Mouse (Mus musculus): ENCODE measurements around the gene Fap. TPM values are rescaled to one million over a fixed set of nuclear protein-coding genes. Genes with fewer than 3 reads are reported as not detected.

Fap gene
- polyA plus RNA-seq, 1 experiment = not detected

- no peak for TF ChIP-seq FLI1 (IDR thresholded peaks at IDR 0.05; ENCODE audit: low read length)
- no peak for TF ChIP-seq GATA1 (IDR thresholded peaks at IDR 0.05; ENCODE audit: borderline replicate concordance, low read length)
- no peak overlapping the region for H3K4me3 ChIP-seq (replicated peaks)
- no peaks in the 10 kb centered on the region for H3K9me3 ChIP-seq
- no peaks in the 10 kb centered on the region for H3K27me3 ChIP-seq (replicated peaks)
- H3K36me3 ChIP-seq (replicated peaks; ENCODE audit: low read length) = no peaks in the 10 kb centered on the region
- H3K4me1 ChIP-seq = peaks cover 19% of the 10 kb centered on the region
These were observed 11.9 kb upstream of the Fap start for GRCm38 (mm10) chr2:62585769-62586168.

GRCm38 (mm10) chr2:62574962-62575361 is 1.1 kb upstream of the Fap start:
- H3K36me3 ChIP-seq (replicated peaks; ENCODE audit: low read length) = no peaks in the 10 kb centered on the region
- TF ChIP-seq GATA1 (IDR thresholded peaks at IDR 0.05; ENCODE audit: borderline replicate concordance, low read length) (no peak), FLI1 (IDR thresholded peaks at IDR 0.05; ENCODE audit: low read length) (no peak)
- no peaks in the 10 kb centered on the region for H3K27me3 ChIP-seq (replicated peaks)
- peaks cover 17% of the 10 kb centered on the region for H3K4me1 ChIP-seq
- H3K9me3 ChIP-seq = no peaks in the 10 kb centered on the region
- peak overlapping the region; percentile 84 for H3K4me3 ChIP-seq (replicated peaks)

GRCm38 (mm10) chr2:62574250-62574649 is 375 bp upstream of the Fap start:
- Histone ChIP-seq H3K36me3 (replicated peaks; ENCODE audit: low read length) (no peaks in the 10 kb centered on the region), H3K4me3 (replicated peaks) (no peak overlapping the region), H3K4me1 (peaks cover 17% of the 10 kb centered on the region), H3K9me3 (no peaks in the 10 kb centered on the region), H3K27me3 (replicated peaks) (no peaks in the 10 kb centered on the region)
- TF ChIP-seq GATA1 (IDR thresholded peaks at IDR 0.05; ENCODE audit: borderline replicate concordance, low read length) = no peak
- no peak for TF ChIP-seq FLI1 (IDR thresholded peaks at IDR 0.05; ENCODE audit: low read length)

- H3K4me3 ChIP-seq (replicated peaks) = no peak overlapping the region
- H3K36me3 ChIP-seq (replicated peaks; ENCODE audit: low read length) = no peaks in the 10 kb centered on the region
- no peaks in the 10 kb centered on the region for H3K27me3 ChIP-seq (replicated peaks)
- TF ChIP-seq FLI1 (IDR thresholded peaks at IDR 0.05; ENCODE audit: low read length) (no peak), GATA1 (IDR thresholded peaks at IDR 0.05; ENCODE audit: borderline replicate concordance, low read length) (no peak)
- no peaks in the 10 kb centered on the region for H3K9me3 ChIP-seq
- peaks cover 17% of the 10 kb centered on the region for H3K4me1 ChIP-seq
These were observed 649 bp downstream of the Fap start for GRCm38 (mm10) chr2:62573099-62573752.

- Histone ChIP-seq H3K27me3 (replicated peaks) (no peaks in the 10 kb centered on the region), H3K36me3 (replicated peaks; ENCODE audit: low read length) (no peaks in the 10 kb centered on the region), H3K4me1 (peaks cover 14% of the 10 kb centered on the region; the same call in 1 of the 2 replicates), H3K4me3 (replicated peaks) (no peak overlapping the region), H3K9me3 (no peaks in the 10 kb centered on the region)
- TF ChIP-seq GATA1 (IDR thresholded peaks at IDR 0.05; ENCODE audit: borderline replicate concordance, low read length) (no peak), FLI1 (IDR thresholded peaks at IDR 0.05; ENCODE audit: low read length) (no peak)
These were observed 9.2 kb downstream of the Fap start for GRCm38 (mm10) chr2:62564687-62565086.

- Histone ChIP-seq H3K27me3 (replicated peaks) (no peaks in the 10 kb centered on the region), H3K4me1 (peaks cover 14% of the 10 kb centered on the region; the same call in 1 of the 2 replicates), H3K4me3 (replicated peaks) (no peak overlapping the region), H3K9me3 (no peaks in the 10 kb centered on the region), H3K36me3 (replicated peaks; ENCODE audit: low read length) (no peaks in the 10 kb centered on the region)
- TF ChIP-seq FLI1 (IDR thresholded peaks at IDR 0.05; ENCODE audit: low read length) (no peak), GATA1 (IDR thresholded peaks at IDR 0.05; ENCODE audit: borderline replicate concordance, low read length) (no peak)
These were observed 11.0 kb downstream of the Fap start for GRCm38 (mm10) chr2:62562661-62563485.

GRCm38 (mm10) chr2:62557417-62557816 is 16.5 kb downstream of the Fap start:
- no peak for TF ChIP-seq FLI1 (IDR thresholded peaks at IDR 0.05; ENCODE audit: low read length)
- TF ChIP-seq GATA1 (IDR thresholded peaks at IDR 0.05; ENCODE audit: borderline replicate concordance, low read length) = no peak
- Histone ChIP-seq H3K27me3 (replicated peaks) (no peaks in the 10 kb centered on the region), H3K9me3 (peaks cover 4% of the 10 kb centered on the region), H3K4me1 (no peaks in the 10 kb centered on the region; the same call in 1 of the 2 replicates), H3K4me3 (replicated peaks) (no peak overlapping the region), H3K36me3 (replicated peaks; ENCODE audit: low read length) (no peaks in the 10 kb centered on the region)

GRCm38 (mm10) chr2:62556349-62556748 is 17.5 kb downstream of the Fap start:
- Histone ChIP-seq H3K27me3 (replicated peaks) (no peaks in the 10 kb centered on the region), H3K36me3 (replicated peaks; ENCODE audit: low read length) (no peaks in the 10 kb centered on the region), H3K9me3 (peaks cover 4% of the 10 kb centered on the region), H3K4me3 (replicated peaks) (no peak overlapping the region), H3K4me1 (no peaks in the 10 kb centered on the region; the same call in 1 of the 2 replicates)
- no peak for TF ChIP-seq FLI1 (IDR thresholded peaks at IDR 0.05; ENCODE audit: low read length)

GRCm38 (mm10) chr2:62549659-62550058 is 24.2 kb downstream of the Fap start:
- H3K4me3 ChIP-seq (replicated peaks) = no peak overlapping the region
- no peaks in the 10 kb centered on the region for H3K9me3 ChIP-seq
- H3K4me1 ChIP-seq = no peaks in the 10 kb centered on the region
- no peaks in the 10 kb centered on the region for H3K36me3 ChIP-seq (replicated peaks; ENCODE audit: low read length)
- TF ChIP-seq FLI1 (IDR thresholded peaks at IDR 0.05; ENCODE audit: low read length) (no peak), GATA1 (IDR thresholded peaks at IDR 0.05; ENCODE audit: borderline replicate concordance, low read length) (no peak)
- no peaks in the 10 kb centered on the region for H3K27me3 ChIP-seq (replicated peaks)

- Histone ChIP-seq H3K9me3 (no peaks in the 10 kb centered on the region), H3K4me1 (no peaks in the 10 kb centered on the region), H3K4me3 (replicated peaks) (no peak overlapping the region), H3K27me3 (replicated peaks) (no peaks in the 10 kb centered on the region), H3K36me3 (replicated peaks; ENCODE audit: low read length) (no peaks in the 10 kb centered on the region)
- TF ChIP-seq GATA1 (IDR thresholded peaks at IDR 0.05; ENCODE audit: borderline replicate concordance, low read length) (no peak), FLI1 (IDR thresholded peaks at IDR 0.05; ENCODE audit: low read length) (no peak)
These were observed 24.7 kb downstream of the Fap start for GRCm38 (mm10) chr2:62549131-62549530.
